Mouse (Mus musculus) neural tube, embryonic 11.5 days (tissue): ENCODE measurements around the gene Tmem9. TPM values are rescaled to one million over a fixed set of nuclear protein-coding genes. Genes with fewer than 3 reads are reported as not detected.

Experiments used
- ATAC-seq: fragments of 200-750 bp; cut with Nextera tagmentation; 2 replicates; pipeline ENCODE4 v1.8.0; 2017; ENCODE audit warnings: moderate number of reproducible peaks, mild to moderate bottlenecking, moderate TSS enrichment, moderate library complexity; ENCODE audit not compliant: insufficient read depth, low FRiP score, low TSS enrichment
- DNase-seq: peaks from one replicate; pipeline ENCODE4 v3.0.0-alpha.2; 2015; ENCODE audit warnings: low spot score
- H3K27ac ChIP-seq: fragments of 300-500 bp; sonication (generic); 2 replicates; pipeline ENCODE4 v1.5.1; 2014; ENCODE audit warnings: low read depth, mild to moderate bottlenecking, low read length
- H3K27me3 ChIP-seq: fragments of 300-500 bp; sonication (generic); 2 replicates; pipeline ENCODE4 v1.6.1; 2014; ENCODE audit warnings: mild to moderate bottlenecking, low read length, mixed read lengths; ENCODE audit not compliant: control insufficient read depth, insufficient read depth
- H3K36me3 ChIP-seq: fragments of 300-500 bp; sonication (generic); 2 replicates; pipeline ENCODE4 v1.6.1; 2014; ENCODE audit warnings: mild to moderate bottlenecking, low read length, moderate library complexity, mixed read lengths; ENCODE audit not compliant: control insufficient read depth, insufficient read depth
- H3K4me1 ChIP-seq: fragments of 300-500 bp; sonication (generic); 2 replicates; pipeline ENCODE4 v1.6.1; 2014; ENCODE audit warnings: low read length, mixed read lengths; ENCODE audit not compliant: control insufficient read depth, insufficient read depth
- H3K4me2 ChIP-seq: fragments of 300-500 bp; sonication (generic); 2 replicates; pipeline ENCODE4 v1.6.1; 2014; ENCODE audit warnings: low read depth, mild to moderate bottlenecking, moderate library complexity
- H3K4me3 ChIP-seq: fragments of 300-500 bp; sonication (generic); 2 replicates; pipeline ENCODE4 v1.5.1; 2014; ENCODE audit warnings: low read depth, low read length
- H3K9ac ChIP-seq: fragments of 300-500 bp; sonication (generic); 2 replicates; pipeline ENCODE4 v1.6.1; 2014; ENCODE audit warnings: mild to moderate bottlenecking, low read length
- H3K9me3 ChIP-seq: fragments of 300-500 bp; sonication (generic); 2 replicates; pipeline ENCODE4 v1.6.1; 2016; ENCODE audit warnings: low read length; ENCODE audit not compliant: control insufficient read depth
- WGBS: fragments of 180-500 bp; shearing (Covaris S2); extraction: QIAGEN DNeasy Blood & Tissue Kit; methylation state at CpG from one replicate; pipeline ENCODE4 v1.1.7; 2014; 5-methylcytosine and 5-hydroxymethylcytosine counted together
- polyA plus RNA-seq: library from polyadenylated mRNA; unstranded; fragments of >200 nt; fragmentation: Nextera tagmentation; extraction: Ambion mirVana; gene quantifications from 2 replicates; pipeline ENCODE4 v1.2.1, GENCODE M21; 2014

Tmem9 gene
- polyA plus RNA-seq, 1 experiment from 2014 or later: 64.6 TPM

DNA sequence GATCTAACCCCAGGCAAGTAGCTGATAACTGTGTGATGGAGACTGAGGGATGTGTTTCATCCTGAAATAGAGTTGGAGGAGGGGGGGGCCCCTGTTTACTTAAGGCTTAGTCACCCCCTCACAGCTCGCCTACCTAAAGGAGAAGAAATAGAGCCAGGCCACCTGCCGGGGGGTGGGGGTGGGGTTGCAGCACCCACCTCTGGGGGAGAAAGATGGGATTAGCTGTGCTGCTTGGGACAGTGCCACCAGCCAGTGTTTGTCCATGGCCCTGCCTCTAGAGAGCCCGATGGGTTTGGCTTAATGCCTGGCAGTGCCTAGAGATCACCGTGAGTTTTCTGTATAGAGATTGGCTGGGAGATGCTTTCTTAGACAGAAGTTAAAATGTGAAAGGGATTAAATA lies 32.9 kb downstream of the Tmem9 start:
- no peak overlapping the region for H3K9ac ChIP-seq
- H3K36me3 ChIP-seq: no peaks in the 10 kb centered on the region
- DNase-seq (no peak), ATAC-seq (no peak)
- H3K4me1 ChIP-seq: no peaks in the 10 kb centered on the region
- WGBS: 44% methylated on average over 4 of the region's 4 CpGs
- H3K27me3 ChIP-seq: no peaks in the 10 kb centered on the region
- no peak overlapping the region for H3K27ac ChIP-seq
- no peaks in the 10 kb centered on the region for H3K9me3 ChIP-seq
- no peak overlapping the region for H3K4me2 ChIP-seq
- H3K4me3 ChIP-seq: no peak overlapping the region

- DNase-seq: peak; percentile 76
- Histone ChIP-seq H3K27me3 (peaks cover 10% of the 10 kb centered on the region), H3K9me3 (no peaks in the 10 kb centered on the region), H3K4me1 (peaks cover 3% of the 10 kb centered on the region; the same call in 1 of the 2 replicates), H3K9ac (no peak overlapping the region), H3K36me3 (no peaks in the 10 kb centered on the region), H3K27ac (no peak overlapping the region), H3K4me2 (no peak overlapping the region), H3K4me3 (no peak overlapping the region)
- ATAC-seq: no peak
- 18% methylated on average over 4 of the region's 4 CpGs for WGBS
Observed at GRCm38 (mm10) chr1:136045774-136046173, 37.8 kb downstream of the Tmem9 start.

DNA sequence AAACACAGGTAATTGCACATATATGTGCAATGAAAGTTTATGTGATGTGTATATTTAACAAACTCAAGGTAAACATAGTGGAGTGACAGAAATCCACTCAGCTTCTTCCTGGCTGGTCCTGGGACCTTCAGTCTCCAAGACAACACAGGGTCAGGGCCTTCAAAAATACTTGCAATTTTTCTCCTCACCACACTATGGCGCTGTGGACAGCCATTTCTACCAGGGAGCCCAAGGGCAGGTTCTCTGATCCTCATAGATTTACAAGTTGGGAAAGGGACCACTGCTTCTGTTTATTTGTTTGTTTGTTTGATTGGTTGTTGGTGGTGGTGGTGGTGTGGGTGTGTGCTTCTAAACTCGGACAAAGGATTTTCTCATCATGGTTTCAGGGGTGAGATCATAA lies 39.5 kb downstream of the Tmem9 start:
- no peak for ATAC-seq

GRCm38 (mm10) chr1:136047894-136048293 lies 39.9 kb downstream of the Tmem9 start:
- ATAC-seq (no peak), DNase-seq (no peak)
- Histone ChIP-seq H3K9ac (no peak overlapping the region), H3K4me3 (no peak overlapping the region), H3K36me3 (no peaks in the 10 kb centered on the region), H3K4me2 (no peak overlapping the region), H3K9me3 (no peaks in the 10 kb centered on the region), H3K27me3 (peaks cover 20% of the 10 kb centered on the region), H3K4me1 (peaks cover 6% of the 10 kb centered on the region; the same call in 1 of the 2 replicates), H3K27ac (no peak overlapping the region)
- 78% methylated on average over 9 of the region's 9 CpGs for WGBS

More for the DNA sequence above, 39.5 kb downstream of the Tmem9 start:
- no peaks in the 10 kb centered on the region for H3K36me3 ChIP-seq
- H3K4me3 ChIP-seq: no peak overlapping the region
- H3K9ac ChIP-seq: no peak overlapping the region
- H3K9me3 ChIP-seq: no peaks in the 10 kb centered on the region
- 5% methylated on average over 2 of the region's 2 CpGs for WGBS
- peaks cover 6% of the 10 kb centered on the region; the same call in 1 of the 2 replicates for H3K4me1 ChIP-seq
- DNase-seq: no peak
- H3K27ac ChIP-seq: no peak overlapping the region
- no peak overlapping the region for H3K4me2 ChIP-seq
- peaks cover 18% of the 10 kb centered on the region for H3K27me3 ChIP-seq

- Histone ChIP-seq H3K36me3 (no peaks in the 10 kb centered on the region), H3K27ac (no peak within 1 kb of the TSS), H3K4me3 (peak within 1 kb of the TSS; percentile 25), H3K27me3 (peaks cover 20% of the 10 kb centered on the region), H3K9me3 (no peaks in the 10 kb centered on the region), H3K4me2 (peak within 1 kb of the TSS; percentile 43), H3K9ac (peak within 1 kb of the TSS; percentile 19), H3K4me1 (peaks cover 6% of the 10 kb centered on the region; the same call in 1 of the 2 replicates)
- DNase-seq (no peak), ATAC-seq (no peak)
- WGBS: 21% methylated on average over 28 of the region's 29 CpGs
Observed at GRCm38 (mm10) chr1:136050312-136051012, 42.5 kb downstream of the Tmem9 start, which contains the start of gene Ascl5. Ascl5 (plus strand) TSS chr1:136050804.

GRCm38 (mm10) chr1:136051013-136051315 lies 43.0 kb downstream of the Tmem9 start:
- no peaks in the 10 kb centered on the region for H3K9me3 ChIP-seq
- DNase-seq (peak; percentile 32), ATAC-seq (no peak)
- peak overlapping the region; percentile 25 for H3K4me3 ChIP-seq
- H3K36me3 ChIP-seq: no peaks in the 10 kb centered on the region
- peak overlapping the region; percentile 43 for H3K4me2 ChIP-seq
- peak overlapping the region; percentile 19 for H3K9ac ChIP-seq
- H3K4me1 ChIP-seq: peaks cover 6% of the 10 kb centered on the region; the same call in 1 of the 2 replicates
- under 1% methylated on average over 36 of the region's 36 CpGs for WGBS
- peaks cover 20% of the 10 kb centered on the region for H3K27me3 ChIP-seq
- no peak overlapping the region for H3K27ac ChIP-seq

- H3K9me3 ChIP-seq: no peaks in the 10 kb centered on the region
- no peaks in the 10 kb centered on the region for H3K36me3 ChIP-seq
- peaks cover 6% of the 10 kb centered on the region; the same call in 1 of the 2 replicates for H3K4me1 ChIP-seq
- ATAC-seq: peak; percentile 45
- WGBS: 0% methylated on average over 6 of the region's 6 CpGs
- peaks cover 20% of the 10 kb centered on the region for H3K27me3 ChIP-seq
- no peak overlapping the region; the same call in 1 of the 2 replicates for H3K9ac ChIP-seq
- no peak overlapping the region for H3K4me3 ChIP-seq
- DNase-seq: peak; percentile 80
- H3K4me2 ChIP-seq: peak overlapping the region; percentile 43
- H3K27ac ChIP-seq: no peak overlapping the region
Observed at GRCm38 (mm10) chr1:136051465-136051864, 43.5 kb downstream of the Tmem9 start.

DNA sequence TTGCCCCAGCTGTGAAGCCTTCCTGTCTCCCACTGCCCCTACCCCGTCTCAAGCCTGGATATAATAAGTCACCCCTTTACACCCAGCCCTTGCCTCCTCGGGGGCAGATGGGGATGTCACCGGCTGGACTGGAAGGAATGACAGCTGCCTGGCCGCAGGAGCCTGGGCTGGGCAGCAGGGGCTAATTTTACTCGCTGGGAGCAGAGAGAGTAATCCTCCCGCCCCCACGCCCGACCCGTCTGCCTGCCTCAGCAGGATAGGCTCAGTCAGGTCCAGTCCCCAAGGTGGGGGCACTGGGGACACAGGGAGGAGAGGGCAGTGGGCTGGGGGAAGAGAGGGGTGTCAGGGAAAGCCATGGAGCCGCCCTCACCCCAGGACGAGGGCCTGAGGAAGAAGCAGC lies 44.6 kb downstream of the Tmem9 start, which contains the start of gene Cacna1s:
Gene Cacna1s (plus strand): TSS at position 204 of the 400 bp plus-strand sequence.
- Histone ChIP-seq H3K9ac (no peak within 1 kb of the TSS), H3K4me1 (peaks cover 6% of the 10 kb centered on the region; the same call in 1 of the 2 replicates), H3K36me3 (no peaks in the 10 kb centered on the region), H3K27ac (no peak within 1 kb of the TSS), H3K9me3 (no peaks in the 10 kb centered on the region), H3K4me3 (no peak within 1 kb of the TSS), H3K27me3 (peaks cover 20% of the 10 kb centered on the region), H3K4me2 (no peak within 1 kb of the TSS)
- 32% methylated on average over 10 of the region's 11 CpGs for WGBS
- DNase-seq (no peak), ATAC-seq (no peak)

DNA sequence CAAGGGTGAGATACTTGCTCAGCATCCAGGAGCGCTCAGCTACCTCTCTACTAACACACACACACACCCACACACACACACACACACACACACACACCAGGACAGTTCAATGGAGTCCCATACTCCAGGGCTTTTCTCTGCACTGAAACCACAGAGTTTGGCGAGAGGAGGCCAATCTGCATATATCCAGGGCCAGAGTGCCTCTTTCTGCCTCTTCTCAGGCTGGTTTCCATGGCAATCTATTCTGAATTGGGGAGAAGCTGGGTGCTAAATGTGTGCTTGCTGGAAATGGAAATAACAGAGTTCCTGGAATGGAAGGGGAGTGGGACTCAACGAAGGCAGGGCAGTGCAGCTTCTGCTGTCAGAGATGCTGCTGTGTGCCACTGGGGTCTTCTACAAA lies 47.8 kb downstream of the Tmem9 start:
- no peak for DNase-seq
- no peak for ATAC-seq
- Histone ChIP-seq H3K27ac (no peak overlapping the region), H3K27me3 (peaks cover 9% of the 10 kb centered on the region), H3K9me3 (no peaks in the 10 kb centered on the region), H3K4me1 (peaks cover 3% of the 10 kb centered on the region; the same call in 1 of the 2 replicates), H3K4me2 (no peak overlapping the region), H3K9ac (no peak overlapping the region), H3K36me3 (no peaks in the 10 kb centered on the region), H3K4me3 (no peak overlapping the region)
- WGBS: 61% methylated on average over 3 of the region's 3 CpGs
